Mouse (Mus musculus): ENCODE data around the gene Sez6l2.

GRCm38 (mm10) chr7:126928384-126929037, 21.9 kb upstream of the Sez6l2 start, which contains the start of gene Kctd13:
- TF ChIP-seq CTCF (conservative IDR thresholded peaks at IDR 0.05; ENCODE audit: insufficient read depth, insufficient read length, low read depth, low read length) (no peak), POLR2A (IDR thresholded peaks at IDR 0.05; ENCODE audit: low read depth, low read length) (no peak)
